Mouse (Mus musculus): ENCODE data around the gene Blm. TPM values are rescaled to one million over a fixed set of nuclear protein-coding genes. Genes with fewer than 3 reads are reported as not detected.

The Blm gene
- polyA plus RNA-seq, 1 experiment from 2014 or later: 33.1 TPM

- Histone ChIP-seq H3K4me3 (no peak overlapping the region), H3K27me3 (ENCODE audit: insufficient read depth, poor library complexity, severe bottlenecking) (peaks cover 20% of the 10 kb centered on the region), H3K9me3 (no peaks in the 10 kb centered on the region), H3K4me1 (replicated peaks) (peaks cover 46% of the 10 kb centered on the region), H3K36me3 (no peaks in the 10 kb centered on the region), H3K27ac (no peak overlapping the region)
- 84% methylated on average over 10 of the region's 10 CpGs for WGBS
- DNase-seq (ENCODE audit: low spot score): no peak
Observed at GRCm38 (mm10) chr7:80439789-80440488, 95.0 kb downstream of the Blm start.

GRCm38 (mm10) chr7:80439032-80439760, 95.7 kb downstream of the Blm start:
- WGBS: 38% methylated on average over 15 of the region's 15 CpGs
- peaks cover 39% of the 10 kb centered on the region for H3K4me1 ChIP-seq (replicated peaks)
- peaks cover 14% of the 10 kb centered on the region for H3K27me3 ChIP-seq (ENCODE audit: insufficient read depth, poor library complexity, severe bottlenecking)
- H3K4me3 ChIP-seq: 0 out of 2 replicates have a peak overlapping the region, but pooled peaks have one; percentile 11
- no peak for DNase-seq (ENCODE audit: low spot score)
- H3K9me3 ChIP-seq: no peaks in the 10 kb centered on the region
- H3K36me3 ChIP-seq: no peaks in the 10 kb centered on the region
- H3K27ac ChIP-seq: no peak overlapping the region

DNA sequence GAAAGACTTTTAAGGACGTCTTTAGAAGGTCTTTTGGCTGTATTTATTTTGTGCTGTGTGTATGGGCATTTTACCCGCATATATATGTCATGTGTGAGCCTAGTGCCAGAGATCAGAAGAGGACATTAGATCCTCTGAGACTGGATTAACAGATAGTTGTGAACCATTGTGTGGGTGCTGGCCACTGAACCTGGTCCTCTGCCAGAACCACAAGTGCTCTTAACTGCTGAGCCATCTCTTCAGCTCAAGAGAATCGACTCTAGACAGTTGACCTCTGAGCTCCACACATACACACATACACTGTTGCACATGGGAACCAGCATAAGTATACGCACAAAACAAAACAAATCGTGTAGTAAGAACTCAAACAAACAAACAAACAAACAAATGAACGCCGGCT, 98.3 kb downstream of the Blm start:
- no peaks in the 10 kb centered on the region for H3K36me3 ChIP-seq
- H3K4me1 ChIP-seq (replicated peaks): peaks cover 17% of the 10 kb centered on the region
- H3K27ac ChIP-seq: no peak overlapping the region
- 92% methylated on average over 7 of the region's 7 CpGs for WGBS
- H3K9me3 ChIP-seq: no peaks in the 10 kb centered on the region
- no peak overlapping the region for H3K4me3 ChIP-seq
- no peak for DNase-seq (ENCODE audit: low spot score)
- peaks cover 13% of the 10 kb centered on the region for H3K27me3 ChIP-seq (ENCODE audit: insufficient read depth, poor library complexity, severe bottlenecking)

- H3K27ac ChIP-seq: no peak overlapping the region
- H3K27me3 ChIP-seq (ENCODE audit: insufficient read depth, poor library complexity, severe bottlenecking): peaks cover 5% of the 10 kb centered on the region
- no peaks in the 10 kb centered on the region for H3K9me3 ChIP-seq
- no peak overlapping the region for H3K4me3 ChIP-seq
- no peak for DNase-seq (ENCODE audit: low spot score)
- peaks cover 14% of the 10 kb centered on the region for H3K4me1 ChIP-seq (replicated peaks)
- WGBS: 89% methylated on average over 3 of the region's 3 CpGs
- H3K36me3 ChIP-seq: no peaks in the 10 kb centered on the region
Observed at GRCm38 (mm10) chr7:80435594-80435993, 99.3 kb downstream of the Blm start.

- no peak for DNase-seq (ENCODE audit: low spot score)
- Histone ChIP-seq H3K27me3 (ENCODE audit: insufficient read depth, poor library complexity, severe bottlenecking) (no peaks in the 10 kb centered on the region), H3K36me3 (no peaks in the 10 kb centered on the region), H3K27ac (no peak overlapping the region), H3K4me1 (replicated peaks) (no peaks in the 10 kb centered on the region), H3K9me3 (no peaks in the 10 kb centered on the region), H3K4me3 (no peak overlapping the region)
- 90% methylated on average over 12 of the region's 12 CpGs for WGBS
Observed at GRCm38 (mm10) chr7:80429661-80430060, 105.3 kb downstream of the Blm start.

GRCm38 (mm10) chr7:80427730-80428129, 107.2 kb downstream of the Blm start:
- Histone ChIP-seq H3K36me3 (no peaks in the 10 kb centered on the region), H3K4me1 (replicated peaks) (peaks cover 5% of the 10 kb centered on the region; the same call in 1 of the 2 replicates), H3K9me3 (no peaks in the 10 kb centered on the region), H3K27ac (no peak overlapping the region), H3K4me3 (no peak overlapping the region), H3K27me3 (ENCODE audit: insufficient read depth, poor library complexity, severe bottlenecking) (no peaks in the 10 kb centered on the region)
- 82% methylated on average over 5 of the region's 5 CpGs for WGBS
- no peak for DNase-seq (ENCODE audit: low spot score)

GRCm38 (mm10) chr7:80426363-80426762, 108.6 kb downstream of the Blm start:
- H3K27me3 ChIP-seq (ENCODE audit: insufficient read depth, poor library complexity, severe bottlenecking): no peaks in the 10 kb centered on the region
- peaks cover 5% of the 10 kb centered on the region; the same call in 1 of the 2 replicates for H3K4me1 ChIP-seq (replicated peaks)
- H3K27ac ChIP-seq: no peak overlapping the region
- H3K9me3 ChIP-seq: no peaks in the 10 kb centered on the region
- H3K36me3 ChIP-seq: no peaks in the 10 kb centered on the region
- DNase-seq (ENCODE audit: low spot score): no peak
- WGBS: 73% methylated on average over 7 of the region's 7 CpGs
- no peak overlapping the region for H3K4me3 ChIP-seq

DNA sequence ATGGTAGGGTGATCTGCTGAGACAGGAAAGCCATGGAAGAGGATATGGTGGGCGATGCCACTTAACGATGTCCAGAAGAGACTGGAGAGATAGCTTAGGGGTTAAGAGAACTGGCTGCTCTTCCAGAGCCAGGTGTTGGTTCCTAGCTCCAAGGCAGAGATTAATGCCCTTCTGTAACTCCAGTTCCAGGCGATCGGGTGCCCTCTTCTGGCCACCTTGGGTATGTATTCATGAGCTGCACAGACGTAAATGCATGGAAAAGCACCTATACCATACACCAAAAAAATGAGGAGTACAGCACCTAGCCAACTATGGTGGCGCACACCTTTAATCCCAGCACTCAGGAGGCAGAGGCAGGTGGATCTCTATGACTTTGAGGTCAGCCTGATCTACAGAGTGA, 110.2 kb downstream of the Blm start:
- no peak for DNase-seq (ENCODE audit: low spot score)
- Histone ChIP-seq H3K4me1 (replicated peaks) (peaks cover 5% of the 10 kb centered on the region; the same call in 1 of the 2 replicates), H3K27me3 (ENCODE audit: insufficient read depth, poor library complexity, severe bottlenecking) (peaks cover 4% of the 10 kb centered on the region; the same call in 1 of the 2 replicates), H3K27ac (no peak overlapping the region), H3K36me3 (no peaks in the 10 kb centered on the region), H3K9me3 (no peaks in the 10 kb centered on the region), H3K4me3 (no peak overlapping the region)
- 72% methylated on average over 6 of the region's 6 CpGs for WGBS

GRCm38 (mm10) chr7:80422759-80423480, 112.0 kb downstream of the Blm start:
- 30% methylated on average over 20 of the region's 20 CpGs for WGBS
- no peaks in the 10 kb centered on the region for H3K9me3 ChIP-seq
- no peaks in the 10 kb centered on the region for H3K36me3 ChIP-seq
- H3K4me3 ChIP-seq: no peak overlapping the region
- no peak for DNase-seq (ENCODE audit: low spot score)
- H3K27me3 ChIP-seq (ENCODE audit: insufficient read depth, poor library complexity, severe bottlenecking): peaks cover 4% of the 10 kb centered on the region; the same call in 1 of the 2 replicates
- H3K4me1 ChIP-seq (replicated peaks): peaks cover 5% of the 10 kb centered on the region; the same call in 1 of the 2 replicates
- no peak overlapping the region for H3K27ac ChIP-seq

DNA sequence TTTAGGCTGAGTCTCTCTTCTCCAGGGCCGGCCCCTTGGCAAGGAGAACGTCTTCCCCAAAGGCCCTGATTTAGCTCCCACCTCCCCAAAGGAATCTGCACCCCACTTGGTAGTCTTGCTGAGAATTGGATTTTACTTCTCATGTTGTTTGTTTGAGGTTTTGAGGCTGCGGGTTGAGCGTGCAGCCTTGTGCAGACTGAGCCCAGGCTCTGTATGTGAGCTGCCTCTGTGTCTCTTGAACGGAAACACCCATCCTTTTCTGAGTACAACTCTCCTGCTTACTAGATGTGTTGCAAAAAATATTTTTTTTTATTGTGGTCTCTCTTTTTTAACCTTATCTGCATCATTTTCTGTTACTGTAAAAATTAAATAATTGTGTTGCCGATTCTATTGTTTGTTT, 113.3 kb downstream of the Blm start:
- H3K27me3 ChIP-seq (ENCODE audit: insufficient read depth, poor library complexity, severe bottlenecking): peaks cover 4% of the 10 kb centered on the region; the same call in 1 of the 2 replicates
- H3K4me1 ChIP-seq (replicated peaks): peaks cover 5% of the 10 kb centered on the region; the same call in 1 of the 2 replicates
- H3K27ac ChIP-seq: no peak overlapping the region
- no peak for DNase-seq (ENCODE audit: low spot score)
- no peaks in the 10 kb centered on the region for H3K9me3 ChIP-seq
- WGBS: 91% methylated on average over 6 of the region's 6 CpGs
- H3K4me3 ChIP-seq: no peak overlapping the region
- H3K36me3 ChIP-seq: no peaks in the 10 kb centered on the region

DNA sequence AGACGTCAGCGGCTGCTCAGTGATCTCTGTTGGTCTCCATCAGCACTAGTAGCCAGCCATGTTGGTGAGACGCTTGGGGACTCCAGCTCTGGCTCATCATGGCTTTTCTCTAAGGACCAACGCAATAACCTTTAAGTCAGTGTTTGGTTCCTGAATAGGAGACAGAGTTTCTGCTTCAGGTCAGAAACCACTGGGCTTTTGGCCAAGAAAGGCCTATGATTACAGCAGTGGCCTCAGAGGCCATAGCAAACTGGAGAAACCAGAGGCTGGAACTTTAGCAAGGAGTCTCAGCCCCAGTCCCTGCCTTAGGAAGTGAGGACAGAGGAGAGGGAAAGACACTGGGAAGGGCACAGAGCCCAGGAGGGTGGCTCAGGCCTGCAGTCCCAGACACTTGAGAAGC, 114.3 kb downstream of the Blm start:
- 78% methylated on average over 4 of the region's 4 CpGs for WGBS

DNA sequence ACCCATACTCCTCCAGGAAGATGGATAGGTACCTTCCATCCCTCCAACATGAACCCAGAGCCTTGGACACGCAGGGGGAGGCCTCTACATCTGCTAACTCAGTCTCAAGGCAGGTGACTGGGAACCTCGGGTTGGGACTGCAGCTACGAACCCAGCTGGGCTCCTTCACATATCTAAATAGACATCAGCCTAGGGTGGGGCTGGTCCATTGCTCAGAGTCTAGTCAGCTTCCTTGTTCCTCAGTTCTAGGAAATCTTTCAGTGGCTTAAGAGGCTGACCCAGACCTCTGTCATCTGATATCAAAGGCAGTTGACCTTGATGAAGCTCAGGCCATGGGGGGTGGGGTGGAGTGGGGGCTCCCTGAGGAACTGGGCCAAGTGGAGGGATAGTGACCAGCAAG, 115.6 kb downstream of the Blm start:
- no peak overlapping the region for H3K4me3 ChIP-seq
- WGBS: 74% methylated on average over 3 of the region's 3 CpGs
- H3K27ac ChIP-seq: no peak overlapping the region
- DNase-seq (ENCODE audit: low spot score): no peak
- peaks cover 4% of the 10 kb centered on the region; the same call in 1 of the 2 replicates for H3K27me3 ChIP-seq (ENCODE audit: insufficient read depth, poor library complexity, severe bottlenecking)
- no peaks in the 10 kb centered on the region for H3K36me3 ChIP-seq
- no peaks in the 10 kb centered on the region for H3K9me3 ChIP-seq
- peaks cover 5% of the 10 kb centered on the region; the same call in 1 of the 2 replicates for H3K4me1 ChIP-seq (replicated peaks)

More for the DNA sequence above, 114.3 kb downstream of the Blm start:
- no peak for DNase-seq (ENCODE audit: low spot score)
- Histone ChIP-seq H3K27ac (no peak overlapping the region), H3K4me1 (replicated peaks) (peaks cover 5% of the 10 kb centered on the region; the same call in 1 of the 2 replicates), H3K27me3 (ENCODE audit: insufficient read depth, poor library complexity, severe bottlenecking) (peaks cover 4% of the 10 kb centered on the region; the same call in 1 of the 2 replicates), H3K4me3 (no peak overlapping the region), H3K9me3 (no peaks in the 10 kb centered on the region), H3K36me3 (no peaks in the 10 kb centered on the region)

Measured in hindbrain, embryonic 10.5 days (tissue).